ENCODE assay signal across 27 mouse cellular contexts in the genomic region with DNA sequence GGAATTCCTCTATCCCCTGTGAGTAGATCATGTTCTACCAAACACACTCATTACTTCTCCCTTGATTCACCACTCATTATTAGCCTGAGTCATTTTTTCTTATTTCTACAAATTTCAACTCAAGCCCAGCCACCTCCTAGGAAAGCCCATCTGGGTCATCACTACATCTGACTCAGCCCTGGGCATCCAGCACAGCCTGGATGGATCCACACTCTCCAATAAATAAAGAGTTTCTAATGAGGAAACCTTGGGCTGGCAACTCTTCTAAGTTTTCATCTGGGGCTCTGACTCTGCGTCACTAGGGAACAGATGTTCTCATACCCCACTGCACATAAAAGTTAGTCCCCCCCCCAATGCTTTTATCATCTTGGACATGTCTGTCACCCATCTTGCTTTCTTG. TPM values are rescaled to one million over a fixed set of nuclear protein-coding genes. Genes with fewer than 3 reads are reported as not detected.
DNase-seq lines count a peak whose midpoint lies in the region; ATAC-seq lines count a peak whose summit lies in the region.
"Had no signal": no experiment of that assay in that cellular context is flagged by ENCODE, and none has a peak within 500 bp of the region (broad histone marks: within the 10 kb centered on the region; RNA-seq: fewer than 3 reads in every experiment).

No protein-coding gene starts in this region.

- H3K9me3 ChIP-seq in heart, embryonic 12.5 days (replicated peaks), result no peaks in the 10 kb centered on the region
- no peaks in the 10 kb centered on the region for H3K9me3 ChIP-seq in kidney, embryonic 15.5 days (replicated peaks)
- H3K9me3 ChIP-seq: limb, embryonic 13.5 days had no signal

- no peaks in the 10 kb centered on the region for H3K27me3 ChIP-seq in heart, embryonic 12.5 days (replicated peaks)
- no peaks in the 10 kb centered on the region for H3K27me3 ChIP-seq in kidney, embryonic 15.5 days
- H3K27me3 ChIP-seq: CH12.LX; limb, embryonic 13.5 days had no signal

- ATAC-seq in heart, embryonic 12.5 days (ENCODE audit: insufficient number of reproducible peaks, low FRiP score), result no peak
- no peak for ATAC-seq in kidney, embryonic 15.5 days (replicated peaks; ENCODE audit: low FRiP score)
- ATAC-seq: forebrain, embryonic 14.5 days; intestine, postnatal 0 days had no signal

- DNase-seq in heart, adult 18-20 months, result peak; percentile 13 to 35
- peak; percentile 5 for DNase-seq in urinary bladder, postnatal 14 days (ENCODE audit: low spot score)
- DNase-seq in urinary bladder, postnatal 10 days (ENCODE audit: low spot score), result no peak
- peak; percentile 3 for DNase-seq in brain, adult 2 months (ENCODE audit: low read depth, low spot score)
- DNase-seq in skeletal muscle tissue, adult 2 months (ENCODE audit: low read depth, low spot score), result peak; percentile 66
- DNase-seq in adrenal gland, adult (ENCODE audit: inconsistent age in 2 of 2, low spot score in 1 of 2), result no peak
- DNase-seq: adrenal gland, postnatal 36 days; B cell, adult 2 months; cerebellum, adult 8-10 months; cerebellum, postnatal 25 days; heart, adult 2 months; kidney, adult 9 months; kidney, postnatal 36 days; lung, postnatal 14 days; midbrain, embryonic 14.5 days; thymus, adult 2 months; thymus, postnatal 36 days had no signal

- no peak overlapping the region for H3K9ac ChIP-seq in heart, embryonic 12.5 days
- no peak overlapping the region for H3K9ac ChIP-seq in kidney, embryonic 15.5 days
- H3K9ac ChIP-seq: hindbrain, embryonic 14.5 days; limb, embryonic 13.5 days had no signal

- H3K4me2 ChIP-seq in heart, embryonic 12.5 days, result no peak overlapping the region
- no peak overlapping the region for H3K4me2 ChIP-seq in kidney, embryonic 15.5 days
- H3K4me2 ChIP-seq: hindbrain, embryonic 14.5 days; limb, embryonic 13.5 days; liver, embryonic 11.5 days had no signal

- H3K4me3 ChIP-seq in heart, embryonic 12.5 days, result no peak overlapping the region
- H3K4me3 ChIP-seq in kidney, embryonic 15.5 days (replicated peaks), result no peak overlapping the region
- H3K4me3 ChIP-seq: heart, adult 2 months; layer of hippocampus, adult 2 months; limb, embryonic 13.5 days had no signal

- no peaks in the 10 kb centered on the region for H3K36me3 ChIP-seq in heart, embryonic 12.5 days
- no peaks in the 10 kb centered on the region for H3K36me3 ChIP-seq in kidney, embryonic 15.5 days
- H3K36me3 ChIP-seq: limb, embryonic 13.5 days had no signal

- H3K4me1 ChIP-seq in heart, embryonic 12.5 days (replicated peaks), result no peaks in the 10 kb centered on the region
- H3K4me1 ChIP-seq in kidney, embryonic 15.5 days, result no peaks in the 10 kb centered on the region
- H3K4me1 ChIP-seq: limb, embryonic 13.5 days had no signal

- 54% methylated on average over 1 of the region's 1 CpGs for WGBS in heart, embryonic 12.5 days
- WGBS in kidney, embryonic 15.5 days, result 37% methylated on average over 1 of the region's 1 CpGs

- no peak overlapping the region for H3K27ac ChIP-seq in heart, embryonic 12.5 days (ENCODE audit: poor library complexity, severe bottlenecking)
- H3K27ac ChIP-seq in kidney, embryonic 15.5 days, result no peak overlapping the region
- H3K27ac ChIP-seq: heart, adult 2 months; hindbrain, embryonic 14.5 days; layer of hippocampus, adult 2 months; limb, embryonic 13.5 days; stomach, postnatal 0 days had no signal

RNA-seq across cellular contexts. Expression of a gene that starts 31.1 kb away (rescaled TPM):
- total RNA-seq in heart, adult 18-20 months (2021), result 10 to 100 TPM; 11.1 to 14.8 TPM
- polyA plus RNA-seq in heart, embryonic 12.5 days (2016; fragmentation: Nextera tagmentation; extraction: Ambion mirVana), result 16.1 and 18.5 TPM in 2 replicates
- 4.0 and 4.8 TPM in 2 replicates for polyA plus RNA-seq in kidney, embryonic 15.5 days (2015; fragmentation: Nextera tagmentation; extraction: Ambion mirVana)

Comparison
In these comparisons a context has a peak if more than half of its experiments do, and no peak if none do; other contexts are left out.
1. DNase-seq: peak in heart, adult 18-20 months (2 of 2), urinary bladder, postnatal 14 days (single experiment), brain, adult 2 months (single experiment) and skeletal muscle tissue, adult 2 months (single experiment); none in urinary bladder, postnatal 10 days (single experiment) and adrenal gland, adult (0 of 2).